In the genomic region with DNA sequence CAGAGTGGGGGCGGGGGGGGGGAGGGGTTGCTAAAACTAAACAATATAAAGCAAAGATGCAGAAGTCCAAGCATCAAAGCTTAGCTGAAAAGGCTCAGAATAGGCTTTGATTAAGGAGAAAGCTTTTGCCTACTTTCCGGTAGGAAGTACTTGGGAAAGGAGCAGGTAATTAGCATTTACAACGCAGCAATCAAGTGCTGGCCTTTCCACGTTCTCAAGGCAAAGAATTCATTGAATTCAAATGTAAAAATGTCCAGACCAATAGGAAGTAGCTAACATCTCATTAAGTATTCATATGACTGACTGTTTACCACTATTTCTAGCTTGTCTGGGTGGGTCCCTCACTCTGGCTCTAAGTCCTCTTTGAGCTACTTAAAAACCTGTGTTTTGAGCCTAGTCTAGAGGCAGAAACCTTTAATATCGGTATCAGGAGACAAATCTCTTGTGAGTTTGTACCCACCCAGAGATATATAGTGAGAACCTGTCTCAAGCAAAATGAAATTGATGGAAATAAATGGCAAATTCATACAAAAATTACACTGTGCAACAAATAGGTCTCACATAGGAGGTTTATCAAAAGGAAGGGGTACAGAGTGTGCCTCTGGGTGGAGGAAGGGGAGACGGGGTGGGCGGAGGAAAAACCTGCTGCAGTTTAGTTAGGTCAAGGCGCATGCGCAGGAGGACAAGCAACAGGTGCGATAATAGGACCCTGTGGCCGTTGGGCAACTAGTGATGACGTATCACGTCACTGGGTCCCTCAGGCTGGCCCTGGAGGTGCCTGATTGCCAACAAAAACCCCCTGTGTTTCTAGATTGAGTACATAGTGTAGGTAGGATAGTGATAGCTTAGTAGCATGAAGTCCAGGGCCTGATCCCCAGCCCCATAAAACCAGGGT, we compare ENCODE assay signal across 23 mouse cellular contexts. TPM values are rescaled to one million over a fixed set of nuclear protein-coding genes. Genes with fewer than 3 reads are reported as not detected.
DNase-seq lines count a peak whose midpoint lies in the region; ATAC-seq and TF ChIP-seq lines count a peak whose summit lies in the region.
"Had no signal": no experiment of that assay in that cellular context is flagged by ENCODE, and none has a peak within 500 bp of the region (broad histone marks: within the 10 kb centered on the region; RNA-seq: fewer than 3 reads in every experiment).

No protein-coding gene starts in this region.

- peaks cover 5 to 10% of the 10 kb centered on the region in 2 experiments; a peak in 3 of 4 replicates for H3K4me1 ChIP-seq in ES-E14 (ENCODE audit: control insufficient read depth in 2 of 2, insufficient read depth in 2 of 2, low read length in 2 of 2, poor library complexity in 1 of 2)
- peaks cover 20% of the 10 kb centered on the region for H3K4me1 ChIP-seq in liver, embryonic 16.5 days (ENCODE audit: control insufficient read depth, low read depth, low read length)
- no peaks in the 10 kb centered on the region for H3K4me1 ChIP-seq in heart, embryonic 12.5 days (replicated peaks)
- H3K4me1 ChIP-seq: heart, embryonic 13.5 days; hindbrain, embryonic 13.5 days; neural tube, embryonic 13.5 days had no signal

- WGBS in liver, embryonic 16.5 days (ENCODE audit: insufficient replicate concordance): 48% methylated on average over 13 of the region's 13 CpGs
- 77% methylated on average over 13 of the region's 13 CpGs for WGBS in heart, embryonic 12.5 days

- ATAC-seq in liver, embryonic 16.5 days (ENCODE audit: low read depth): no peak
- ATAC-seq in heart, embryonic 12.5 days (ENCODE audit: insufficient number of reproducible peaks, low FRiP score): no peak
- ATAC-seq: forebrain, postnatal 0 days had no signal

- peak overlapping the region; percentile 77; the same call in 1 of the 2 replicates for H3K27ac ChIP-seq in ES-E14 (ENCODE audit: insufficient read depth, low read depth, low read length, poor library complexity, severe bottlenecking)
- H3K27ac ChIP-seq in liver, embryonic 16.5 days (ENCODE audit: low read length): peak overlapping the region; percentile 40; the same call in 1 of the 2 replicates
- no peak overlapping the region for H3K27ac ChIP-seq in heart, embryonic 12.5 days (ENCODE audit: poor library complexity, severe bottlenecking)
- H3K27ac ChIP-seq: heart, embryonic 13.5 days; hindbrain, embryonic 13.5 days; neural tube, embryonic 13.5 days had no signal

- peak overlapping the region; percentile 17 to 58; a peak in 3 of 4 replicates for H3K4me3 ChIP-seq in ES-E14 (ENCODE audit: insufficient read depth in 1 of 2, low read depth in 1 of 2, low read length in 2 of 2, poor library complexity in 1 of 2, severe bottlenecking in 1 of 2)
- H3K4me3 ChIP-seq in liver, embryonic 16.5 days (ENCODE audit: low read depth, low read length): no peak overlapping the region
- H3K4me3 ChIP-seq in heart, embryonic 12.5 days: no peak overlapping the region
- H3K4me3 ChIP-seq: heart, embryonic 13.5 days; hindbrain, embryonic 13.5 days; megakaryocyte, embryonic 14.5 days; neural tube, embryonic 13.5 days had no signal

- TF ChIP-seq CTCF in brain, embryonic 14.5 days (IDR thresholded peaks at IDR 0.05; ENCODE audit: borderline replicate concordance, extremely low read depth, insufficient read depth, insufficient read length): no peak

- no peaks in the 10 kb centered on the region for H3K9me3 ChIP-seq in ES-E14 (ENCODE audit: control insufficient read depth, insufficient read depth, low read depth, low read length)
- no peaks in the 10 kb centered on the region for H3K9me3 ChIP-seq in liver, embryonic 16.5 days (replicated peaks; ENCODE audit: control insufficient read depth, low read length)
- no peaks in the 10 kb centered on the region for H3K9me3 ChIP-seq in heart, embryonic 12.5 days (replicated peaks)
- H3K9me3 ChIP-seq: heart, embryonic 13.5 days; hindbrain, embryonic 13.5 days; megakaryocyte, embryonic 14.5 days; neural tube, embryonic 13.5 days had no signal

- in situ Hi-C loops in ES-E14 (cut with MboI; ENCODE audit: low sequenced_read_pairs in 2 of 2, unreplicated experiment in 2 of 2): no loop called here

- no peak overlapping the region; the same call in 1 of the 2 replicates for H3K4me2 ChIP-seq in liver, embryonic 16.5 days (ENCODE audit: low read depth, low read length)
- no peak overlapping the region for H3K4me2 ChIP-seq in heart, embryonic 12.5 days
- H3K4me2 ChIP-seq: heart, embryonic 13.5 days; hindbrain, embryonic 13.5 days; neural tube, embryonic 13.5 days had no signal

- H3K36me3 ChIP-seq in ES-E14 (ENCODE audit: control insufficient read depth, insufficient read depth, low read length, poor library complexity, severe bottlenecking): no peaks in the 10 kb centered on the region
- H3K36me3 ChIP-seq in liver, embryonic 16.5 days (ENCODE audit: control insufficient read depth, insufficient read depth): no peaks in the 10 kb centered on the region
- H3K36me3 ChIP-seq in heart, embryonic 12.5 days: no peaks in the 10 kb centered on the region
- H3K36me3 ChIP-seq: heart, embryonic 13.5 days; hindbrain, embryonic 13.5 days; neural tube, embryonic 13.5 days had no signal

- H3K27me3 ChIP-seq in liver, embryonic 16.5 days (ENCODE audit: control insufficient read depth, insufficient read depth, low read depth, low read length): no peaks in the 10 kb centered on the region
- H3K27me3 ChIP-seq in heart, embryonic 12.5 days (replicated peaks): no peaks in the 10 kb centered on the region
- H3K27me3 ChIP-seq: heart, embryonic 13.5 days; megakaryocyte, embryonic 14.5 days; neural tube, embryonic 13.5 days had no signal

- peak; percentile 61 for DNase-seq in CD4-positive, CD25-positive, alpha-beta regulatory T cell, adult 2 months (ENCODE audit: low read depth, low spot score)
- peak; percentile 47 for DNase-seq in ES-E14 (ENCODE audit: low read depth, low spot score)
- peak; percentile 32 for DNase-seq in brain, embryonic 14.5 days (ENCODE audit: low read depth)
- no peak for DNase-seq in adrenal gland, postnatal 10 days
- no peak for DNase-seq in lung, postnatal 14 days
- DNase-seq: adrenal gland, adult 8-10 months; cerebellum, adult 11 months; cerebellum, postnatal 10 days; embryo, embryonic 11 days; forebrain, postnatal 0 days; kidney, adult 11 months; layer of hippocampus, postnatal 36 days; left cerebral cortex, postnatal 4 days; lung, adult 18-20 months; midbrain, embryonic 14.5 days; right cerebral cortex, adult 18-20 months; thymus, postnatal 36 days had no signal

- no peak for TF ChIP-seq POLR2A in brain, embryonic 14.5 days (IDR thresholded peaks at IDR 0.05; ENCODE audit: borderline replicate concordance, extremely low read depth, insufficient read depth, insufficient read length, poor library complexity, severe bottlenecking)

- no peak overlapping the region; the same call in 1 of the 2 replicates for H3K9ac ChIP-seq in ES-E14 (ENCODE audit: insufficient read depth, low read depth, low read length, poor library complexity, severe bottlenecking)
- no peak overlapping the region for H3K9ac ChIP-seq in liver, embryonic 16.5 days (ENCODE audit: low read depth, low read length)
- H3K9ac ChIP-seq in heart, embryonic 12.5 days: no peak overlapping the region
- H3K9ac ChIP-seq: forebrain, postnatal 0 days; heart, embryonic 13.5 days; hindbrain, embryonic 13.5 days; neural tube, embryonic 13.5 days had no signal

TF ChIP-seq in ES-E14, 5 proteins besides CTCF, POLR2A, EP300 and RAD21:
- TF ChIP-seq ZC3H11A (IDR thresholded peaks at IDR 0.05; ENCODE audit: borderline replicate concordance, low read depth, low read length) (no peak), HCFC1 (IDR thresholded peaks at IDR 0.05; ENCODE audit: borderline replicate concordance, insufficient read depth, low read length) (peak; percentile 73; the same call in 1 of the 2 replicates)

RNA-seq across cellular contexts. Expression of gene Hectd1, which starts 29.0 kb away (rescaled TPM):
- total RNA-seq in ES-E14 (2012; rRNA removed): 38.2 and 45.1 TPM in 2 replicates
- polyA plus RNA-seq in brain, embryonic 14.5 days (2012; rRNA removed): 32.4 and 44.4 TPM in 2 replicates
- 23.6 and 24.6 TPM in 2 replicates for polyA plus RNA-seq in liver, embryonic 16.5 days (2015; fragmentation: Nextera tagmentation; extraction: Ambion mirVana)
- polyA plus RNA-seq in heart, embryonic 12.5 days (2016; fragmentation: Nextera tagmentation; extraction: Ambion mirVana): 38.9 and 41.1 TPM in 2 replicates
- total RNA-seq in adrenal gland, postnatal 10 days (2021): 10 to 100 TPM; 80.1 to 89.3 TPM

Comparison
In these comparisons a context has a peak if more than half of its experiments do, and no peak if none do; other contexts are left out.
1. DNase-seq: peak in CD4-positive, CD25-positive, alpha-beta regulatory T cell, adult 2 months (single experiment), ES-E14 (single experiment) and brain, embryonic 14.5 days (single experiment); none in adrenal gland, postnatal 10 days (single experiment) and lung, postnatal 14 days (single experiment).
2. H3K4me3 ChIP-seq: peak in ES-E14 (2 of 2); none in liver, embryonic 16.5 days (single experiment) and heart, embryonic 12.5 days (single experiment).